Mouse (Mus musculus): ENCODE data around the gene Gramd1b.

- TF ChIP-seq POLR2A (IDR thresholded peaks at IDR 0.05; ENCODE audit: borderline replicate concordance, extremely low read depth, insufficient read depth, insufficient read length, poor library complexity, severe bottlenecking), result no peak
- TF ChIP-seq CTCF (IDR thresholded peaks at IDR 0.05; ENCODE audit: borderline replicate concordance, extremely low read depth, insufficient read depth, insufficient read length), result no peak
Measured at GRCm38 (mm10) chr9:40408415-40408814, 122.8 kb downstream of the Gramd1b start.

Data from brain, embryonic 14.5 days (tissue).